Mouse (Mus musculus) G1E (cell line): Measurements from ENCODE around the gene Zfp13.

ENCODE experiments used
- CTCF ChIP-seq: IDR thresholded peaks from 2 replicates; pipeline ENCODE4 v1.5.1; 2012; ENCODE audit warnings: low read depth, low read length, inconsistent platforms, mixed read lengths
- GATA1 ChIP-seq: IDR thresholded peaks from 2 replicates; pipeline ENCODE4 v1.6.1; 2012; ENCODE audit warnings: borderline replicate concordance, low read length, inconsistent platforms, mixed read lengths
- POLR2AphosphoS5 ChIP-seq: IDR thresholded peaks from 2 replicates; pipeline ENCODE4 v1.6.1; 2012; ENCODE audit warnings: low read depth, low read length, inconsistent platforms; ENCODE audit not compliant: insufficient replicate concordance
- TAL1 ChIP-seq: conservative IDR thresholded peaks from 2 replicates; pipeline ENCODE4 v1.6.1; 2012; ENCODE audit warnings: low read depth, low read length, inconsistent platforms, mixed read lengths

DNA sequence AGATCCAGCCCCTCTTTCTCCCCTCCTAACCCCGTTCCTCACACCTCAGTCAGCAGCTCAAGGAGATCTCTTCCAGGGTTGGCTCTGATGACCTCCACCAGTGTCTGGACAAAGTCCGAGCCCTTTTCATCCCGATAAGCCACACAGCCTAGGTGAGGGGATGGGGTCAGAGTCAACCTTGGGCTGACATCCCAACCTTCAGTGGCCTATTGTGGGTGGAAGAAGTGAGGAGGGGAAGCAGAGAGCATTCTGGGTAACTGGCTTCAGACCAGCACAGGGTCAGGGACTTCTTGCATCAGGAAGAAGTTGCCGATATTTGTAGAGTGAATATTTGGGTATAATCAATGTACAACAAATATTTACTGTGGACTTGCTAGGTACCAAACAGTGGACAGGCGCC is 47.3 kb downstream of the Zfp13 start:
- TF ChIP-seq CTCF (no peak), POLR2AphosphoS5 (no peak), TAL1 (no peak), GATA1 (no peak)
